Mouse (Mus musculus) heart, adult 9 months (tissue): ENCODE results near the gene 2410131K14Rik.

Source experiments
- DNase-seq, 2 experiments: peaks; one replicate each; pipeline ENCODE4 v3.0.0; 2022; ENCODE audit warnings: low spot score in 2 of 2

2410131K14Rik gene

GRCm38 (mm10) chr5:118261181-118261580 is 16.2 kb downstream of the 2410131K14Rik start:
- no peak for DNase-seq

- no peak for DNase-seq
These were observed 17.4 kb downstream of the 2410131K14Rik start for GRCm38 (mm10) chr5:118262418-118262817.

GRCm38 (mm10) chr5:118264279-118264678 is 19.3 kb downstream of the 2410131K14Rik start:
- DNase-seq, result no peak

- no peak for DNase-seq
These were observed 20.3 kb downstream of the 2410131K14Rik start for GRCm38 (mm10) chr5:118265366-118265765.

DNA sequence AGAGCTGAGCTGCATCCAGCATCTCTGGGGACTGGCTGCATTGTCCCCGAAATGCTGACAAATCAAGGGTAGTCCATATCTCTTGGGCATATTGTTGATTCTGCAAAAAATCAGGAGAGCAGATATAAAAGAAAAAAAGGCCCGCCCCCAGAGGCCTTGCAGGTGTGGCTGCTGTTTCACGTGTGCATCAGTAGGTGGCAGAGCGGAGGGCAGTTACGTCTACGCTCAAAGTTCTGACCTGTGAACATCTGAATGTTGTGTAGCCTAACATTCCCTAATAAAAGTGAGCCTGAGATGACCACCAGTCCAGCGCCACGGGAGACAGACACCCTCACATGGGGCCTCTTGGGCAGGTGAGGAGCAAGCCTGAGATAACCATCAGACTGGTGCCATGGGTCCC is 21.3 kb downstream of the 2410131K14Rik start:
- DNase-seq, result no peak

- peak; percentile 73 to 86 for DNase-seq
These were observed 24.0 kb downstream of the 2410131K14Rik start for GRCm38 (mm10) chr5:118268987-118269386.

GRCm38 (mm10) chr5:118271449-118272110 is 26.6 kb downstream of the 2410131K14Rik start:
- DNase-seq, result no peak

DNA sequence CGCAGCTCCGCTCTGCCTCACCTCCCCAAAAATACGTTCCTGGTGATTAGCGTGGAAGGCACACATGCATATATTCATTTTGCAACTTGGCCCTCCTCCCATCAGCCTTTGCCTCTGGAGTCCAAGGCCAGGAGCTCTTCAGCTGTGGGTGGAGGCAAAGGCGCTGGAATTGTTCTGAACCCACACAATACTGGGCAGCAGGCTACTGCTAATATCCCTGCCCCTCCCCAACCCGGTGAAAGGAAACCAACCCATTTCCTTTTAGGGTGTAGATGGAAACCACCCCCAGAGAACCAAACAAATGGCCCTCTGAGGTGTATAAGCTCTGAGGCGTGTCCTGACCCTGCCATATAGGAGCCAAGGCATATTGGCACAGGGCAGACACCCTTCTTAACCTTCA is 28.4 kb downstream of the 2410131K14Rik start:
- peak; percentile 29 to 34 for DNase-seq

GRCm38 (mm10) chr5:118274546-118274945 is 29.5 kb downstream of the 2410131K14Rik start:
- DNase-seq, result no peak

DNA sequence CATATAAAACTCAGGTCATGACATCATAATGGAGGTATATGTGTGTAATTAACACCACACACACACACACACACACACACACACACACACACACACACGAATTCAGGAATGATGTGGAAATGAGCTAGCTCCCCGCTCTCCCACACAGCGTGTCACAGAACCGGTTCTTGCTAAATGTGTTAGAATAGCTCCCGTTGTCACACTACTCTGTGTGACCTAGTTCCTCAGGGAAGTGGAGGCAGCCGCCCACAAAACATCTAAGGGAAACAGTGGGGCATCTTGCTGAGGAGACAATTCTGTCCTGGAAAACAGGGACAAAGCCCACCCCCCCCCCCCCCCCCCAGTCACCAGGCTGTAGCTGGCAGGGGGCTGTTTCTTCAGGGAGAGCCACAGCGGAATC is 31.3 kb downstream of the 2410131K14Rik start:
- DNase-seq, result no peak

- DNase-seq, result no peak
These were observed 31.7 kb downstream of the 2410131K14Rik start for GRCm38 (mm10) chr5:118276711-118277110.

DNA sequence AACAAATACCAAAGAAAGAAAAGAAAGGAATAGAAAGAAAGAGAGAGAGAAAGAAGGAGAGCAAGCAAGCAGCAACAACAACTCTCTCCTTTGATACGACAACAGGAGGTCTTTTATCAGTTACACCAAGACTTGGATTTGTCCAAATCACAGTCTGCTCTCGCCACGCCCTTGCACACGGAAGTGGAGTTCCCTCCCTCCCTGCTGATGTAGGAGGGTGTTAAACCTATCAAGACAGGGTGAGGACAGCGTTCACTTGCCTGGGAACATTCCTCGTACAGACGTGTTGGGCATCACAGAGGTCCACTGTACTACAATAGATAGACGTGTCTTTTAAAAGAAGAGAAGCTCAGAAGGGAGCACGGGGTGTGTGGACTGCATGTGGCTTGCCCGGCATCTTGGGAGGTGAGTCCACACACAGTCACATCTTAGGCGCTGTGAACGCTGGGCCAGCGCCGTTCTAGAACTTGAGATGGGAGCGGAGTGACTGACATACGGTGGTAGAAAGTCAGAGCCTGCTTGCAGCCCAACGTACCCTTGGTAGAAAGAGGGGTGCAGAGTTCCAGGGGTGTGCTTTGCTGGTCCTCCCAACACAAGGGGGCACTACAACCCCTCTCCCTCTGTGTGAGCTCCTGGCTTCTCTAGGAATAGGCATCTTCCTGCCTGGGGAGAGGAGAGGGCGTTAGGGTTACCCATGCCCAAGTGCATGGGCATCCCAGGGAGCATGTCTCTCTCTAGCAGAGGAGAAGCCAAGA is 32.9 kb downstream of the 2410131K14Rik start:
- no peak for DNase-seq

- no peak for DNase-seq
These were observed 46.4 kb downstream of the 2410131K14Rik start for GRCm38 (mm10) chr5:118291453-118291852.

- no peak for DNase-seq
These were observed 47.4 kb downstream of the 2410131K14Rik start for GRCm38 (mm10) chr5:118292476-118292875.

GRCm38 (mm10) chr5:118294086-118294864 is 49.2 kb downstream of the 2410131K14Rik start:
- DNase-seq, result peak; percentile 94 to 95

- peak; percentile 29 to 60 for DNase-seq
These were observed 49.8 kb downstream of the 2410131K14Rik start for GRCm38 (mm10) chr5:118294865-118295258.

DNA sequence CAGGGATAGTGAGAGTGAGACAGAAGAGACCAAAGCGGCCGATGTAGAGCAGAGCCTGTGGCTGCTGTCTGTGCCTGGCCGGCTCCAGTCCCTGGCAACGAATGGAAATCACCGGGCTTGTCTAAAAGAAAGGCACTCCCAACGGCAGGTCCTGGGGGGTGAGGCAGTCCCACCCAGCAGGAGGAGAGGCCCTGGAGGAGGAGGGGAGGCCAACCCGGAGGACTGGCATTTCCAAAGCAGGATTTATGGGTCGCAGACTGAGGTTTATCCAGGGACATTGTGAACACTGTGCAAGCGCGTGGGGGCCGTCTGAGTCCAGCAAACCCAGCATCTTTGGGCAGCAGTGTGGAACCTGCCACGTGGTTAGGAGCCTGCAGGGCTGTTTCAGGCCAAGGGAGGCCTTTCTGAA is 52.3 kb downstream of the 2410131K14Rik start:
- DNase-seq, result no peak

DNA sequence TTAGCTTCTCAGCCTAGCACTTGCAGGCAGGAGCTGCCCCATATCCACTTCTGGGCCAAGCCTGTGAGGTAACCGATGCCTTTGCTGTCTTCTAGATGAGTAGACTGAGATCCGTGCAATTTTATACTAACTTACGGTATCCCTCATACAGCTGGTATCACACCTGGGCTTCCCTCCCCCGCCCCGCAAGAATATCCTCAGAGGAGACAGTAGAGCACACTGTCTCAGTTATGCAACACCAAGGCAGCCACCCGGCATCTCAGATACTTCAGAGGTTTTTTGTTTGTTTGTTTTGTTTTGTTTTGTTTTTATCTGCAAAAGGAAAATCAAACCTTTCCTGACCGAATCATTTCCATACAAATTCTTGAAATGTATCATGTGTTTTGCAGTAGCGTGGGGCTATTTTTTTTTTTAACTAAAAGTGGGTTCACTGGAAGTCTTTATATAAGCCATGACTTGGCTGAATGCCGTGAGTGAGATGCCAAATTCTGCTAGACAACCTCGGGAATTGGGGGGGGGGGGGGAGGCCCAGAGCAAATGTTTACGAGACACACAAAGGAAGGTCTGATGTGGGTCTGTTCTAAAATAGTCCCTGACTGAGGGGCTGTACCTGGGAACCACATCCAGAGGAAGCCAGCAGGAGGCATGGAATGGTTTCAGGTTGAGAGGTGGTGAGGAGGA is 54.8 kb downstream of the 2410131K14Rik start:
- no peak for DNase-seq

DNA sequence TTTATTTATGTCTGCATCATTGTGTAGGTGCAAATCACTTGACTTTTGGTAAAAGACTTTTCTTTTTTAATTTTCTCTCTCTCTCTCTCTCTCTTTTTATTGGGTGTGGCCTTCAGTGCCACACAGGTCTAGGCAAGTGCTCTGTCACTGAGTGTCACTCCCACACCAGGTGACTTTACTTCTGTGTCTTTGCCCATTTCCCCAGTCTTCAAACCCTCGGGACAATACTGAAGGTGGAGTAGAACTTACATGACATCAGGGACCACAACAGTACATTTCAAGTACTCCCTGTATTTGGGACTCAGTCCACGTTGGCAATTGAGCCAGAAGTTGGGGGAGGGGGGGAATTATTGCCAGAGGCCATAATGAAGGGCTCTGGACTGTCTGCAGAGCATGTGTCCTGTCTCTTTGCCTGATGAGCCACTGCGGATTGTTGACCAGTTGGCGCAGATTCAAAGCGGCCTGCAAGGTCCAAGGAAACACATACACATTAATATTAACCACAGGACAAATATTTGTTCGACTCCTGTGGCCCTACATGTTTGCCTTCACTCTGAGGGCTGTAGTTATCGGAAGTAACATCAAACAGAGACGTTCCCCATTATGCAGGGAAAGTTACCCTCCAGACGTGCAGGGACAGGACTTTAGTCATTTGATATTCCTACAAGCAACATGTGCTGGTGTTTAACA is 57.6 kb downstream of the 2410131K14Rik start:
- DNase-seq, result no peak

GRCm38 (mm10) chr5:118304970-118305618 is 60.1 kb downstream of the 2410131K14Rik start:
- DNase-seq, result no peak

GRCm38 (mm10) chr5:118310389-118310788 is 65.4 kb downstream of the 2410131K14Rik start:
- DNase-seq, result no peak
